Mouse (Mus musculus) forebrain, embryonic 16.5 days (tissue): Measurements from ENCODE around the gene Olfr1362. TPM values are rescaled to one million over a fixed set of nuclear protein-coding genes. Genes with fewer than 3 reads are reported as not detected.

ENCODE experiments used
- ATAC-seq: fragments of 200-750 bp; cut with Nextera tagmentation; 2 replicates; pipeline ENCODE4 v1.8.0; 2017; ENCODE audit warnings: mild to moderate bottlenecking, moderate library complexity
- H3K27ac ChIP-seq: fragments of 300-500 bp; sonication (generic); 2 replicates; pipeline ENCODE4 v1.5.1; 2014; ENCODE audit warnings: low read length, control low read depth
- H3K27me3 ChIP-seq: fragments of 300-500 bp; sonication (generic); replicated peaks from 2 replicates; pipeline ENCODE4 v1.6.1; 2014; ENCODE audit warnings: low read length; ENCODE audit not compliant: control insufficient read depth, insufficient read depth
- H3K36me3 ChIP-seq: fragments of 300-500 bp; sonication (generic); 2 replicates; pipeline ENCODE4 v1.6.1; 2014; ENCODE audit not compliant: control insufficient read depth, insufficient read depth
- H3K4me1 ChIP-seq: fragments of 300-500 bp; sonication (generic); replicated peaks from 2 replicates; pipeline ENCODE4 v1.6.1; 2014; ENCODE audit warnings: low read length; ENCODE audit not compliant: control insufficient read depth, insufficient read depth
- H3K4me2 ChIP-seq: fragments of 300-500 bp; sonication (generic); 2 replicates; pipeline ENCODE4 v1.6.1; 2014; ENCODE audit warnings: mild to moderate bottlenecking, low read length, control low read depth
- H3K4me3 ChIP-seq: fragments of 300-500 bp; sonication (generic); replicated peaks from 2 replicates; pipeline ENCODE4 v1.5.1; 2014; ENCODE audit warnings: mild to moderate bottlenecking, low read length, control low read depth
- H3K9ac ChIP-seq: fragments of 300-500 bp; sonication (generic); replicated peaks from 2 replicates; pipeline ENCODE4 v1.6.1; 2014; ENCODE audit warnings: low read depth, low read length, control low read depth
- H3K9me3 ChIP-seq: fragments of 300-500 bp; sonication (generic); 2 replicates; pipeline ENCODE4 v1.6.1; 2016; ENCODE audit warnings: low read length; ENCODE audit not compliant: control insufficient read depth
- WGBS: fragments of 180-500 bp; shearing (Covaris S2); extraction: QIAGEN DNeasy Blood & Tissue Kit; methylation state at CpG from one replicate; pipeline ENCODE4 v1.1.7; 2014; 5-methylcytosine and 5-hydroxymethylcytosine counted together
- polyA plus RNA-seq: library from polyadenylated mRNA; unstranded; fragments of >200 nt; fragmentation: Nextera tagmentation; extraction: Ambion mirVana; gene quantifications from 2 replicates; pipeline ENCODE4 v1.2.1, GENCODE M21; 2015

The Olfr1362 gene
- polyA plus RNA-seq: not detected in 2 replicates

- Histone ChIP-seq H3K36me3 (no peaks in the 10 kb centered on the region), H3K9ac (no peak within 1 kb of the TSS), H3K27me3 (no peaks in the 10 kb centered on the region), H3K4me2 (no peak within 1 kb of the TSS), H3K4me3 (no peak within 1 kb of the TSS), H3K27ac (no peak within 1 kb of the TSS), H3K4me1 (no peaks in the 10 kb centered on the region), H3K9me3 (no peaks in the 10 kb centered on the region)
- ATAC-seq: no peak
Observed at GRCm38 (mm10) chr13:21613922-21614321, at the start of gene Olfr1362. Gene Olfr1362, minus strand, starts transcription at chr13:21614022.

- Histone ChIP-seq H3K27ac (no peak within 1 kb of the TSS), H3K9me3 (no peaks in the 10 kb centered on the region), H3K4me1 (no peaks in the 10 kb centered on the region), H3K4me3 (no peak within 1 kb of the TSS), H3K4me2 (no peak within 1 kb of the TSS), H3K9ac (no peak within 1 kb of the TSS), H3K36me3 (no peaks in the 10 kb centered on the region), H3K27me3 (no peaks in the 10 kb centered on the region)
- WGBS: 80% methylated on average over 2 of the region's 2 CpGs
- no peak for ATAC-seq
Observed at GRCm38 (mm10) chr13:21663286-21663685, 49.5 kb upstream of the Olfr1362 start, which contains the start of gene Olfr1361. Gene Olfr1361, minus strand, starts transcription at chr13:21663386.

GRCm38 (mm10) chr13:21642418-21642817 lies 28.6 kb upstream of the Olfr1362 start, which contains the start of gene Olfr11:
Gene Olfr11, minus strand, starts transcription at chr13:21642518.
- Histone ChIP-seq H3K4me1 (no peaks in the 10 kb centered on the region), H3K27me3 (no peaks in the 10 kb centered on the region), H3K4me2 (no peak within 1 kb of the TSS), H3K9me3 (no peaks in the 10 kb centered on the region), H3K36me3 (no peaks in the 10 kb centered on the region), H3K9ac (no peak within 1 kb of the TSS), H3K27ac (no peak within 1 kb of the TSS), H3K4me3 (no peak within 1 kb of the TSS)
- 88% methylated on average over 2 of the region's 2 CpGs for WGBS
- ATAC-seq: no peak

GRCm38 (mm10) chr13:21591618-21592017 lies 22.2 kb downstream of the Olfr1362 start:
- Histone ChIP-seq H3K4me3 (no peak overlapping the region), H3K4me1 (no peaks in the 10 kb centered on the region), H3K9me3 (no peaks in the 10 kb centered on the region), H3K27me3 (no peaks in the 10 kb centered on the region), H3K4me2 (no peak overlapping the region), H3K27ac (no peak overlapping the region), H3K36me3 (no peaks in the 10 kb centered on the region), H3K9ac (no peak overlapping the region)
- WGBS: 71% methylated on average over 2 of the region's 2 CpGs
- no peak for ATAC-seq

- WGBS: 94% methylated on average over 2 of the region's 2 CpGs
- no peaks in the 10 kb centered on the region for H3K36me3 ChIP-seq
- H3K9me3 ChIP-seq: no peaks in the 10 kb centered on the region
- no peaks in the 10 kb centered on the region for H3K4me1 ChIP-seq
- H3K4me2 ChIP-seq: no peak within 1 kb of the TSS
- ATAC-seq: no peak
- no peak within 1 kb of the TSS for H3K4me3 ChIP-seq
- H3K9ac ChIP-seq: no peak within 1 kb of the TSS
- no peaks in the 10 kb centered on the region for H3K27me3 ChIP-seq
- no peak within 1 kb of the TSS for H3K27ac ChIP-seq
Observed at GRCm38 (mm10) chr13:21581659-21582058, 32.2 kb downstream of the Olfr1362 start, which contains the start of gene Olfr1364. Gene Olfr1364, minus strand, starts transcription at chr13:21581759.

Other genes with a start within 250 kb of the Olfr1362 start
- gene Zkscan3, start 211.3 kb downstream of the Olfr1362 start, polyA plus RNA-seq: 92.6 and 93.3 TPM in 2 replicates
- 2.0 and 3.4 TPM in 2 replicates for gene Pgbd1, start 173.0 kb downstream of the Olfr1362 start, polyA plus RNA-seq
- gene Zscan26, start 160.3 kb downstream of the Olfr1362 start, polyA plus RNA-seq: 16.2 and 22.1 TPM in 2 replicates
- 2.8 and 4.3 TPM in 2 replicates for gene Nkapl, start 145.5 kb downstream of the Olfr1362 start, polyA plus RNA-seq
- 10.1 and 10.7 TPM in 2 replicates for gene Zkscan4, start 135.1 kb downstream of the Olfr1362 start, polyA plus RNA-seq
- gene Gm10065, start 134.6 kb downstream of the Olfr1362 start, polyA plus RNA-seq: not detected in 2 replicates
- 0.35 and 0.48 TPM in 2 replicates for gene AK157302, start 118.8 kb downstream of the Olfr1362 start, polyA plus RNA-seq
- 7.4 and 8.0 TPM in 2 replicates for gene Gm11273, start 112.6 kb downstream of the Olfr1362 start, polyA plus RNA-seq
- 6.9 and 8.0 TPM in 2 replicates for gene Zkscan8, start 82.9 kb downstream of the Olfr1362 start, polyA plus RNA-seq
- 0.15 and 0.29 TPM in 2 replicates for gene Olfr1366, start 71.2 kb downstream of the Olfr1362 start, polyA plus RNA-seq
- gene Olfr1535, start 54.1 kb downstream of the Olfr1362 start, polyA plus RNA-seq: 0.07 TPM in 1 of 2 replicates, not detected in the other
- not detected in 2 replicates for gene Olfr1364, start 32.3 kb downstream of the Olfr1362 start, polyA plus RNA-seq
- 0.06 TPM in 1 of 2 replicates, not detected in the other for gene Olfr11, start 28.5 kb upstream of the Olfr1362 start, polyA plus RNA-seq
- not detected in 2 replicates for gene Olfr1361, start 49.4 kb upstream of the Olfr1362 start, polyA plus RNA-seq
- gene Olfr1360, start 63.4 kb upstream of the Olfr1362 start, polyA plus RNA-seq: not detected in 2 replicates
- not detected in 2 replicates for gene Olfr1359, start 84.1 kb upstream of the Olfr1362 start, polyA plus RNA-seq
- 1.9 TPM in 1 of 2 replicates, not detected in the other for gene Hist1h2bl, start 102.1 kb upstream of the Olfr1362 start, polyA plus RNA-seq
- gene Hist1h2ai, start 102.4 kb upstream of the Olfr1362 start, polyA plus RNA-seq: 12.5 and 20.8 TPM in 2 replicates
- gene Hist1h3h, start 103.6 kb upstream of the Olfr1362 start, polyA plus RNA-seq: 2.2 and 3.7 TPM in 2 replicates
- 1.2 and 2.2 TPM in 2 replicates for gene Hist1h2bm, start 108.0 kb upstream of the Olfr1362 start, polyA plus RNA-seq
- gene Hist1h4j, start 121.0 kb upstream of the Olfr1362 start, polyA plus RNA-seq: 0.94 and 1.2 TPM in 2 replicates
- gene Hist1h4k, start 136.5 kb upstream of the Olfr1362 start, polyA plus RNA-seq: 1.5 and 1.6 TPM in 2 replicates
- gene Hist1h2ak, start 139.8 kb upstream of the Olfr1362 start, polyA plus RNA-seq: 12.3 and 18.7 TPM in 2 replicates
- gene Hist1h2bn, start 140.1 kb upstream of the Olfr1362 start, polyA plus RNA-seq: 0.85 and 2.3 TPM in 2 replicates
- 6.5 and 7.8 TPM in 2 replicates for gene Hist1h1b, start 166.6 kb upstream of the Olfr1362 start, polyA plus RNA-seq
- 49.1 and 60.2 TPM in 2 replicates for gene Hist1h3i, start 169.3 kb upstream of the Olfr1362 start, polyA plus RNA-seq
- gene Hist1h2an, start 173.2 kb upstream of the Olfr1362 start, polyA plus RNA-seq: 1.7 TPM in 1 of 2 replicates, not detected in the other
- 2.0 TPM in 1 of 2 replicates, not detected in the other for gene Hist1h2bp, start 173.4 kb upstream of the Olfr1362 start, polyA plus RNA-seq
- 7.9 and 8.0 TPM in 2 replicates for gene Hist1h2bq, start 196.2 kb upstream of the Olfr1362 start, polyA plus RNA-seq
- not detected in 2 replicates for gene Hist1h2ao, start 196.4 kb upstream of the Olfr1362 start, polyA plus RNA-seq
- gene Hist1h4m, start 197.7 kb upstream of the Olfr1362 start, polyA plus RNA-seq: not detected in 2 replicates
- gene Hist1h4n, start 218.2 kb upstream of the Olfr1362 start, polyA plus RNA-seq: 5.9 and 6.4 TPM in 2 replicates
- 1,189 and 1,296 TPM in 2 replicates for gene Hist1h2ap, start 219.5 kb upstream of the Olfr1362 start, polyA plus RNA-seq
- gene Hist1h2br, start 219.7 kb upstream of the Olfr1362 start, polyA plus RNA-seq: 7.8 and 8.3 TPM in 2 replicates